Mouse (Mus musculus) CD4-positive, CD25-positive, alpha-beta regulatory T cell, adult 2 months (primary cell): Measurements from ENCODE around the gene Sgpp1.
"Not testable (repeated sequence)": the region's sequence is repeated elsewhere in the genome, so short reads cannot be mapped to it uniquely, and the experiment has no call there.

Source experiments
- DNase-seq: peaks from one replicate; pipeline ENCODE4 v3.0.0-alpha.2; 2012; ENCODE audit warnings: low read depth, low spot score

Gene Sgpp1

DNA sequence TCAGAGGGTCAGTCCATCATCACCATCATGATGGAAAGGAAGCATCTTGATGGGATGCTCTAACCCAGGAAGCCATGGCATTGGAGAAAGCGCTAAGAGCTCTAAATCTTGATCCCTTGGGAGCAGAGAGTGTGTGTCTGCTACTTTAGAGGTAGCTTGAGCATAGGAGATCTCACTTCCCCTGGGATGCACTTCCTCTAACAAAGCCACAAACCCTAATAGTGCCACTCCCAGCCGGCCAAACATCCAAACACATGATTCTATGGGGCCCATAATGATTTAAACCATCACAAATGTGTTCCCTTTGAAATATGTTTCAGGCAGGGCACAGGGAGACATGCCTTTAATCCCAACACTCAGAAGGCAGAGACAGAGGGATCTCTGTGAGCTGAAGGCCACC lies 46.5 kb downstream of the Sgpp1 start:
- no peak for DNase-seq

DNA sequence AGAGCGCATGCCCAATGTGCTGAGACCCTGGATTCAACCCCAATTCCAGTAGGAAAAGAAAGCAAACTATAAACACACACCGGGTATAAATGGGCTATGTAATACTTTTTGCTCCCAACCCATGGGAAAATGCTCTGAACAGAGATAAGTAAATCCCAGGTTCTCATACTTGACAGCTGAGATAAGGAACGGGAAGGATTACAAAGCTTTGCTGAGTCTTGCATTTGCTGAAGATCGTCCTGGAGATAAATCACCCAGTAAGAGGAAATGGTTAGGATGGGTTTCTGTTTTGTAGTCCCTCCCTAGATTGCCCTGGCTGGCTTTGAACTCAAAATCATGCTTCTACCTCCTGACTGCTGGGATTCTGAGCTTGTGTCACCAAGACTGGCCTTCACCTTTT lies 48.2 kb downstream of the Sgpp1 start:
- DNase-seq: no peak

DNA sequence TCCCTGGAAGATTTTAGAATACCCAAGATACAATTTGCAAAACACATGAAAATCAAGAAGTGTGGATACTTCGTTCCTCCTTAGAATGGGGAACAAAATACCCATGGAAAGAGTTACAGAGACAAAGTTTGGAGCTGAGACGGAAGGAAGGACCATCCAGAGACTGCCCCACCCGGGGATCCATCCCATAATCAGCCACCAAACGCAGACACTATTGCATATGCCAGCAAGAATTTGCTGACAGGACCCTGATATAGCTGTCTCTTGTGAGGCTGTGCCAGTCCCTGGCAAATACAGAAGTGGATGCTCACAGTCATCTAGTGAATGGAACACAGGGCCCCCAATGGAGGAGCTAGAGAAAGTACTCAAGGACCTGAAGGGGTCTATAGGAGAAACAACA lies 51.5 kb downstream of the Sgpp1 start:
- not testable (repeated sequence) for DNase-seq

DNA sequence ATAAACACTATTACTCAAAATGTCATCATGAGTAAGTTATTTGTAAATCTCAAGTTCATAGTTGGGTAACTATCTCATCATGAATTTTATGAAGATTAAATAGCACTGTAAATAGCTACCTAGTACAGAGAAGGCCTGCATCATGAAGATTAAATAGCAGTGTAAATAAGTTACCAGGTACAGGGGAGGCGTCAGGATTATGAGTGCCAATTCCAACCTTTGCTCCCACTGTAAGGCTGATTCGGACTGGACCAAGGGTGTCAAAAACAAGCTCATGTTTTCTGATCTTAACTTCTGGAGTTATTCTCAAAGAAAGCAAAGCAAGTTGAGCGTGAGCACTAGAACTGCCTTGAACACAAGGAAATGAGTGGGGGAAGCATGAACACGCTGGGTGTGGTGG lies 51.9 kb downstream of the Sgpp1 start:
- no peak for DNase-seq

DNA sequence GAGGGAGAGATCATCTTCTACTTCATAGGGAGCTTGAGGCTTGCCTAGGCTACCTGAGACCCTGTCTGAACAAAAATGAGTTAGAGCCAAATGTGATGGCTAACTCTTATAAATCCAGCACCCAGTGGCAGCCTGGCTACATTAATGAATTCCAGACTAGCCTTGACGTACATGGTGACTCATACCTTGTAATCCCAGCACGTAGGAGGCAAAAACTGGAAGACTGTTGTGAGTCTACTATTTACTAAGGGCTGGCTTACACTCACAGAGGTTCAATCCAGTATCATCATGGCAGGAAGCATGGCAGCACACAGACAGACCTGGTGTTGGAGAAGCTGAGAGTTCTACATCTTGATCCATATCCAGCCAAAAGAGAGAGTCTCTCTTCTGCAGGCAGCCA lies 52.7 kb downstream of the Sgpp1 start:
- DNase-seq: no peak

DNA sequence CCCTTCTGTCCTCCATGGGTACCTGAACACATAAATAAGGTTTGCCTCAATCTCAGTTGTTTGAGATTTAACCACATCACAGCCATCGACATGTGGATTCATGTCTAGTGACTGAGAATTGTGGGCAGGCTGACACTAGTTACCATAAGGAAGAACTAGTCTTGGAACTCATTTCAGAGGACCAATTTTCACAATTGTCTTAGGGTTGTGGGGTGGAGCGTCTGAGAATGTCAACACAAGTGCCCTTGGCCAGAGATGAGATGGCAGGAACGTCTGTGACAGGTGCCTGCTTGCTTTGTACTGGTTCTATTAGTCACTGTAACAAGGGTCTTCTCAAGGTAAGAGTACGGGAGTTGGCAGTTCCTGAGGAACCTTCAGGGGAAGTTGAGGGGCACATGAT lies 54.4 kb downstream of the Sgpp1 start:
- no peak for DNase-seq

DNA sequence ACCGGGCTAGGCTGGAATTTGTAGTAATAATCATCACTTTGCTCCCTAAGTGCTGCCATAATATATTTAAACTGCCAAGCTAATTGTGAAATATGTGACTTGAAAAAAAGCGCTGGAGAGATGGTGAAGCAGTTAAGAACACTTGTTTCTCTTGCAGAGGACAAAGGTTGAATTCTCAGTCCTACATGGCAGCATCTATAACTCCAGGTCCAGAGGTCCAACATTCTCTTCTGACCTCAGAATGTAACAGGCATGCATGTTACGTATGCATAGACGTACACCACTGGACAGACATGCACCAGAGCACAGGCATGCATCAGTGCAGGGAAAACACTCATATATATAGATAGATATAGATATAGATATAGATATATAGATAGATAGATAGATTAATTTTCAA lies 57.1 kb downstream of the Sgpp1 start:
- DNase-seq: no peak

DNA sequence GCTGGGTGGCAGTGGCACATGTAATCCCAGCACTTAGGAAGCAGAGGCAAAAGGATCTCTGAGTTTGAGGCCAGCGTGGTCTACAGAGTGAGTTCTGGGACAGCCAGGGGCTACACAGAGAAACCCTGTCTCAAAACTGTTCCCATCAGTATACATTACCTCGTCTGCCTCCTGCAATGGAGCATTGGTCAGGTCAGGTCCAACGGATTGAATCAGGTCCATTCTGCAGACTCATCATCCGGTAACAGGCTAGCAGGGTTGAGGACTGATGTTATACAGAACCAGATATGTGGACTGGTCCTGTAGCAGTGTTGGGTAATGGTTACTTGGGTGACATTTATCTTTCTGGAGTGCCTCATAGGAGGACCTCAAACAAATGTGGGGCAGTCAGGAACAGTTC lies 62.9 kb downstream of the Sgpp1 start:
- DNase-seq: no peak

DNA sequence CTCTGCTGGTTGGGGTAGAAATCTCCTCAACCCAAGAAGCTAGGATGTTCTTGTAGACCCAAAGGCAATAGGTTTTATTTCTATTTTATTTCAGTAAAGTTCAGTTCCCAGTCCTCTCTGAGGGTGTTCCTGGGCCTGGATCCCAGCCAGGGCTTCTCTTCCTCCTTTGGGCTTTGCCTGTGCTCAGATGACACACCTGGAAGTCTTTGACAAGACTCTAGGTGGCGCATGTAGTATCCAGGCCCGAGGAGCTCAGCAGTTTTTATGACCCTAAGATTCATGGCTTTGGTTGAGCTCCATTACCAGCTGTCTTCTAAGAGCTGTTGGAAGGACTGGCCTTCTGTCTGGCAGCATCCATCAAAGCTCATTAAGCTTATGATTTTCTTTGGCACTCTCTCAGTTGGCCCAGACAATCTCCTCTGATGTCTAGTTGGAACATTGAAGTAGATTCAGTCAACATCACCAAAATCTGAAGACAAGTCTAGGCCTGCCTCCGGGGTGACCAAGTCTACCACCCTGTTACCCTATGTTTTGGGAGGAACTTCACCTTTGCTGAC lies 63.7 kb downstream of the Sgpp1 start:
- peak; percentile 49 for DNase-seq

DNA sequence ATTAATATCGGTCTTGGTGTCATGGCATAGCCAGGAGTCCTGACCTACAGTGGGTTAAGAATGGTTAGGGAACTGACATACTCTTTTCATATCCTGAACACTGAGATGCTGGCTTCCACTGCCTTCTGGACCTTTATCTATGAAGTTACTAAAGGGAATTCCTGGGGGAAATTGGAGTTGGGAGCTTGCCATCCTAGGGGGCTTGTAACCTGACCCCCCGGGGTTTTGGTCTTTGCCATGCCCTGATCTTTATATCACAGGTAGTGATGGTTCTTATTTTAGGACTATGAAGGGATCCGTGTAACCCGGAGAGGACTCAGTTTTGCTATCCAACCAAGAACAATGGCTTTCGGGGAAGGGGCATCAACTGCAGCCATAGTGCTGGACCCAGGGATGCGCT lies 64.9 kb downstream of the Sgpp1 start:
- no peak for DNase-seq

DNA sequence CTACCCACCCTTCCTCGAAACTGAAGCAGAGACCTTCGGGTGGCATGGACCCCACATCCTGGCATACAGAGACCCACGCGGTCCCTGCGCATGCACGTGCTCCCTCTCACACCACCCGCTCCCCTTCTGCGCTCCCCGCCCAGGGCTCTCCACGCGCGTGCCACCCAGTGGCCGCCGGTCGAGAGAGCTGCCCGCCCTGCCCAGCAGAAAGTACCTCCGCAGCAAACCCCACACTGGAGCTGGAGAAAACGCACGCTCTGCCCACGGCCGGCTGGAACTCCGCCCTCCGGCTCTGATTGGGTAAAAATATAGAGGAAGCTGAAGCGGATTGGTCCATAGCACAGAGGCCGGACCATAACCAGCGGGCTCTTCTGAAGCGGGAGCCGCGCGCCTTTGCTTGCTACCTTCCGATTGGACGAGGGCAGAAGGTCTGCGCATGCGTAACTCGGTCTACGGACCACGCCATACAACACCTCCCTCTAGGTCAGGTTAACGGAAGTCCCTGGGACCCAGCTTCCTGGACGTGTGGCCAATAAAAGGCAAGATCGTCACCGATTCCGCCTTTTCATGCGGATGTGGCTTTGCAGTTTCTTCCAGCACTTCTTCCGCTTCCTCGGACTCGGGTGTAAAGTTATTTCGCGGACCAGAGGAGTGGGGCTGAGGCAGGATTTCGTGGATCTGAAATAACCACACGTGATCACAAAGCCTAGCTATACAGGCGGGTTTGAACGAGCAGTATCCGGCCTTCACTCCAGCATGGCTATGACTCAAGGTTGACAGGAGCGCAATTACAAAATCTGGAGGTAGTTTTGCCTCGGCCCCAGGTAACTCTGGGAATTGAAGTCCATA lies 66.0 kb downstream of the Sgpp1 start, which contains the start of gene Wdr89:
TSS of gene Wdr89 (minus strand) at position 280 of the 849 bp plus-strand sequence.
- DNase-seq: peak; percentile 100

DNA sequence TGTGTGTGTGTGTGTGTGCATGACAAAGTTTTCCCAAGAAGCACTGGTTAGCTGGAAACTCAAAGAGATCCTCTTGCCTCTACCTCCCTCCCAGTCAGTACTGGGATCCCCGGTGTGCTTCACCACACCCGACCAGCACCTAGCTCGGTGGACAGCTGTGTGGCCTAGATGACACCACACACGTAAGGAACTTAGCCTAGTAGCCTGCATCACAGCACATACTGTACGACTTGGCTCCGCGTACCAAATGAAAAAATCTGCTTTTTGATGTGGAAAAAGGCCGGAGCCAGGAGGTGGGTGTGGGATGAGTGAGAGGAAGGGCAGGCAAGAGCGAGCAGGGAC lies 66.6 kb downstream of the Sgpp1 start:
- no peak for DNase-seq

DNA sequence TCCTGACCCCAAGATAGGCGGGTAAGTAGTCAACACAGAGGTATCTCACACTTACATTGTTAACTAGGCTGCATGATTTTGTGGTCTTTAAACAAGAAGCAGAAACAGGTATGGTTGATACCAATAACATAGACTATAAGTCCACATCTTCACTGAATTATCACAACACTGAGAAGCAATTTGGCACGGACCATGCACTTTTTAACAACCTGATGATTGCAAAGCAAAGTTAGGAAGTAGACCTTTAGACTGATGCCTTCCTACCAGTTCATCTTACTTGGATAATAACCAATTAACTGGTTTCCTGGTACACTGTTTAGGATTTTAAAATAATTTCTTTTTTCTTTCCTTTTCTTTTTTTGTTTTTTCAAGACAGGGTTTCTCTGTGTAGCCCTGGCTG lies 67.3 kb downstream of the Sgpp1 start:
- no peak for DNase-seq

DNA sequence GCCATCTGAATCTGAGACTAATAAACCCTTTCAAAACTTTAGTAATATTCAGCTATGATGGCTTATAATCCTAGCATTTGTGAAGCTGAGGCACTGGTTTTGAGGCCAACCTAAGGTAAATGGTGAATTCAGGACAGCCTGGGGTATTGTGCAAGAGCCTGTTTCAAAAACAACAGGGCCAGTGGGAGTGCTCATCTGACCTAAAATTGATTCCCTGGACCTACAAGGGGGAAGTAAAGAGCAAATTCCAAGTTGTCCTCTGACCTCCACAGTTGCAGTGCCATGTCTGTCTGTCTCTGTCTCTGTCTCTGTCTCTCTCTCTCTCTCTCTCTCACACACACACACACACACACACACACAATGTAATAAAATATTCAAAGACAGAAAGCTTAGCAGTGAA lies 68.6 kb downstream of the Sgpp1 start:
- DNase-seq: no peak

DNA sequence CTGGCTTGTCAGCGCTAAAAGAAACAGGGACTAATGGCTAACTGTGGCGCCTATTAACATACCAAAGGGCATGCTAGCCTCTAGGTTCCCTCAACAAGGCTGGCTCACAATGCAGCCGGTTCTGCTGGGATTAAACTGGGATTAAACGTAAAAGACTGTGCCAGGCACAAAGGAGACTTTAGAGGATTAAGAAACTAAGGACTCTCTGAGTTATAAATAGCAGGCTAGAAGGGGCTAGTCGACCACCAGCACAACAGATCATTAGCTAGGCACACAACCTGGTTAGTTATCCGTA lies 71.1 kb downstream of the Sgpp1 start:
- DNase-seq: no peak
